Mouse (Mus musculus): ENCODE data around the gene Plppr3. TPM values are rescaled to one million over a fixed set of nuclear protein-coding genes. Genes with fewer than 3 reads are reported as not detected.
A peak's percentile ranks its signal among the peaks of the same experiment; 100 is the strongest.

Gene Plppr3
- total RNA-seq, 2 experiments from 2014 or later = 68.3 to 71.2 TPM

GRCm38 (mm10) chr10:79856704-79857451, 17.6 kb downstream of the Plppr3 start:
- no peak for DNase-seq (ENCODE audit: low spot score in 2 of 2)
- intact Hi-C loops (cut with DNase I) = no loop called here

- DNase-seq (ENCODE audit: low spot score in 2 of 2) = no peak
- intact Hi-C loops (cut with DNase I) = no loop called here
Measured at GRCm38 (mm10) chr10:79856280-79856679, 18.2 kb downstream of the Plppr3 start.

GRCm38 (mm10) chr10:79855558-79856184, 18.8 kb downstream of the Plppr3 start:
- intact Hi-C loops (cut with DNase I) = no loop called here

GRCm38 (mm10) chr10:79854801-79855541, 19.5 kb downstream of the Plppr3 start:
- DNase-seq (ENCODE audit: low spot score in 2 of 2) = peak in 1 of 2 experiments; percentile 60
- intact Hi-C loops (cut with DNase I) = no loop called here

More at GRCm38 (mm10) chr10:79855558-79856184, 18.8 kb downstream of the Plppr3 start:
- DNase-seq (ENCODE audit: low spot score in 2 of 2) = no peak

GRCm38 (mm10) chr10:79853860-79854795, 20.3 kb downstream of the Plppr3 start, which contains the start of gene Ptbp1:
Gene Ptbp1, plus strand, starts transcription at chr10:79854427.
- intact Hi-C loops (cut with DNase I) = no loop called here
- peak; percentile 99 to 100 for DNase-seq (ENCODE audit: low spot score in 2 of 2)

DNA sequence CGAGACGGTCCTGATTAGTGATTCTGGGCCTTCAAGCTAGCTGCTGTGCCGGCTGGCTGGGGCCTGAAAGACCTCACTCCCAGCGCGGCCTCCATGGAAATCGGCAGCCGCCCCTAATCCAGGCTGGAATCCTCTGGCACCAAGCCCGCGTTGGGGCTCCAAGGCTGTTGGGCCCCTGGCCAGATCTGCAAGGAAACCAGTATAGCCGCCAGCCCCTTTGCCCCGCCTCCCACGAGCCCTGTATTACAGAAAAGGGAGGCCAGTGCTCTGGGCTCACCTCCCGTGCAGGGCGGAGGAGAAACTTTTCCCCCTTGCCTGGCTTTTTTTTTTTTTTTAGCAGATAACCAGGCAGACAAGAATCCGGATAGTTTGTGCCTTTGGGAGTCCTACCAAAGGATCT, 21.0 kb downstream of the Plppr3 start:
- intact Hi-C loops (cut with DNase I) = no loop called here
- peak; percentile 83 to 90 for DNase-seq (ENCODE audit: low spot score in 2 of 2)

DNA sequence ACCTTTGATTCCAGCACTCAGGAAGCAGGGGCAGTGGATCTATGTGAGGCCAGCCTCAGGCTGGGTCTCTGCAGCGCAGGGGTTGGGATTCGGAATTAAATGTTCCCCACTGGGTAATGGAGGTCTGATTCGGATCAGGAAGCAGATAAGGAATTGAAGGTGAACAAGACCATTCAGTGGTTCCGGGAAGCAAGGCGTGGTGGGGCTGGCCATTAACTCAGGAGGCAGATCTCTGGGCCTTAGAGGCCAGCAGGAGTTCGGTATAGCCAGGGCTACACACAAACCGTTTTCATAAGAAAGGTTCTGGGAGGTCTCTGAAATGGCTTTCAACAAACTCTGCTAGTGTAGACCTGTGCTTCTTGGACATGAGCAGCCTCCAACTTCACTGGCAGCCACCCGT, 21.6 kb downstream of the Plppr3 start:
- DNase-seq (ENCODE audit: low spot score in 2 of 2) = no peak
- intact Hi-C loops (cut with DNase I) = no loop called here

GRCm38 (mm10) chr10:79852107-79852789, 22.2 kb downstream of the Plppr3 start:
- no peak for DNase-seq (ENCODE audit: low spot score in 2 of 2)

DNA sequence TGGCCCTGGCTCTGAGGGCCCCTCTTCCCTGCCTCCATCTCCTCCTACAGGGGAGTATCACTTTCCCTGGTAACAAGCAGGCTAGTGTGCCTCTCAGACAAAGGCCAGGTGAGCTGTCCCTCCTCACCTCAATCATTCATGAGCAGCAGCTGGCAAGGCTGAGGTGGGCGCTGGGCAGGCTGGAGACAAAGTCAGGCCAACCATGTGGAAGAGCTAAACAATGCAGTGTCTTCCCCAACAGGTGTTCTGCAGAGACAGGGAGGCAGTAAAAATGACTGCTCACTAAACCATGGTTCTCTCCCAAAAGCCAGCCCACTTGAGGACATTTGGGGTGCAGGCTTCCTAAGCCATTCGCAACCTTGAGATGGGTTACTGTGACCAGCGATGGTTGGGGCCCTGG, 22.8 kb downstream of the Plppr3 start:
- DNase-seq (ENCODE audit: low spot score in 2 of 2) = no peak
- intact Hi-C loops (cut with DNase I) = no loop called here

More at GRCm38 (mm10) chr10:79852107-79852789, 22.2 kb downstream of the Plppr3 start:
- intact Hi-C loops (cut with DNase I) = no loop called here

DNA sequence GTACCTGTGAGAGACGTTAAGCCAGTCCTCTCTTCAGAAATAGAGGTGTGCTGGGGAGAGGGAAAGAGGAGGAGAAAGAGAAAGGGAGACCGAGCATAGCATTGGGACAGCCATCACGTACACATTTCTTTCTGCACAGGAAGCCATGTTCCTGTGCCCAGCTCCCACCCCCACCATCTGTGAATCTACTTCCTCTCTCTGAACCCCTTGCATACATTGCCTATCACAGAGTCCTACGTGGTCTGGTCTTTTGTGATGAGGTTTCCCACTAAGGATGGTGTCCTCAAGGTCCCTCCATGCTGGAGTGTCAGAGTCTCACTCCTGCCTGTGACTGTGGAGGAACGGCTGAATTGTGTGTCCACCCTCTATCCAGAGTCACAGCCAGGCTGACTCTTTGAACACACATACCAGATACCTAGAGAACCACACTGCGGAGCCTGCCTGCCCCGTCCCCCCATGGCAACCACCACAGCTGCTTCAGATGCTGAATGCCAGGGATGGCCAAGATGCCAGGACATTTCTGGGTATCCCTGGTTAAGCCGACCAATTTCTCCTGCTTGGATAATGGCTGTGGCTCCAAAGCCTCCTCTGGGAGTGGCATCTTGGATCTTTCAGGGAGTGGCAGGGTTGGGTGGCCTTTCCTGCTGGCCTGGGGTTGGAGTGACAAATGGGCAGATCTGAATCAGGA, 24.3 kb downstream of the Plppr3 start:
- DNase-seq (ENCODE audit: low spot score in 2 of 2) = no peak

GRCm38 (mm10) chr10:79846553-79846952, 27.9 kb downstream of the Plppr3 start:
- intact Hi-C loops (cut with DNase I) = no loop called here
- no peak for DNase-seq (ENCODE audit: low spot score in 2 of 2)

More for the DNA sequence above, 24.3 kb downstream of the Plppr3 start:
- intact Hi-C loops (cut with DNase I) = no loop called here

GRCm38 (mm10) chr10:79843476-79843875, 31.0 kb downstream of the Plppr3 start:
- DNase-seq (ENCODE audit: low spot score in 2 of 2) = no peak
- intact Hi-C loops (cut with DNase I) = no loop called here

DNA sequence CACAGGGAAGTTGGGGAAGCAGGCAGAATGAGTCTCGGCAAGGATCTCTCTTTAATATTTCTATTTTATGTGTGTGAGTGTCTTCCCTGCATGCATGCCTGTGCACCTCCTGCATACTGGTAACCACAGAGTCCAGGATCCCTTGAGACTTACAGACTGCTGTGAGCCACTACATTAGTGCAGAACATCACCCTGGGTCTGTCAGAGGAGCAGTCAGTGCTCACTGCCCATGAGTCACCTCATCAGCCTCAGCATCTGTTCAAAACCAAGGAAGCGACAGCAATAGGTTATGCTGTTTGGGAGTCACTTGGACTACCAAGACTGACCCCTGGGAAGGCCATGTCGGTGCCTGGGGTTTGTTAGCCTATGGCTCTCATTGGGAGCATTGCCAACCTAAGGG, 32.1 kb downstream of the Plppr3 start:
- intact Hi-C loops (cut with DNase I) = no loop called here

DNA sequence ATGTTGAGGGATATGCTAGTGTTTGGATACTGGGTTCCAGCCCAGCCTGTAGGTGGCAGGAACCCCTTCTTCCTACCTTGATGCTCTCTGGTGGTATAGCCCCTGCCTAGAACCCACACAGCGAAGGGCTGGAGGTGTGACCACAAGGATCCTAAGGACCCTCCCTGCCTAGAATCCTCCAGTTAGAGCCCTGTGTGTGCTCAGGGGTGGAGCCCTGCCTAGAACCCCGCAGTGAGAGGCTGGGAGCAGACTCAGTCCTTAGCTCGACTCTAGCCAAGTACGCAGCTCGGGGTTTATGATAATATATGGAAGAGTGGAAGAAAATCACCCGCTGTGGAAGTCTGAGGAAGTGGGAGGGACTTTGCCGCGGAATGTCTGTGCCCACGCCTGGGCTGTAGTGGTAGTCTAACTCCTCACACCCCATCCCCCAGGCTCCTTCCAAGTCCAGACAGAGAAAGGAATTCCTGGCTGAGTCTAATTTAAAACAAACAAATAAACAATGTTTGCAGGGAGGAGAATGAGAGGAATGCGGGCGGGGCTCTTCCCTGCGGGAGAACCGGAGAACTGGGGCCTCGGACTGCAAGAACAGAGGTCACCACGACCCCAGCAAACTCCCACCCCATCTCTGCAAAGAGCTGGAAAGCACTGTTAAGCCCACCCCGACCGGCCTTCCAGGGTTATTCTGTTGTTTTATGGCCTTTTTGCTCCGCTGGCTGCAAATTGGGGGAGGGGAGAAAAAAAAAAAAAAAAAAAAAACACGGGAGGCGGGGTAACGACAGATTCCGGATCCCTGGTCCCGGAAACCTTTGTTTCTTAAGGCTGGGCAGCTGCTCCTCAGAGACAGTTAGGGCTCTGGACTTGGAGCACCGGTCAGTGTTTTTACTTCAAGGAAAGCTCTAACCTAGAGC, 33.5 kb downstream of the Plppr3 start:
- intact Hi-C loops (cut with DNase I) = no loop called here
- DNase-seq (ENCODE audit: low spot score in 2 of 2) = peak; percentile 73 to 88

More for the DNA sequence above, 32.1 kb downstream of the Plppr3 start:
- no peak for DNase-seq (ENCODE audit: low spot score in 2 of 2)

DNA sequence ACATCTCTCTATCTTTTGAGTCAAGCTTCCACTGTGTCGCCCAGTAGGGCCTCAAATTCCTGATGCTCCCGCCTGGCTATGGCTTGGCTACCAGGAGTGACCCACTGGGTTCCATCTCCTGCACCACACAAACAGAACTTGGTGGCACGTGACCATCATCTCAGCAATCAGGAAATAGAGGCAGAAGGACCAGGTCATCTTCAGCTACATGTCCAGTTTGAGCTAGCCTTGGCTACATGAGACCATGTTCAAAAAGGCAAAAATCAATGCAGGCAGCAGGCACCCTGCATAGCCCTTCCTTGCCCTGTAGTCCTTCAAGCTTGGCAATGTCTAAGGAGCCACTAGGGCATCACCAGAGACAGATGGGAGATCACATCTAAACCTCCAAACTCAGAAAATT, 34.3 kb downstream of the Plppr3 start:
- intact Hi-C loops (cut with DNase I) = no loop called here
- no peak for DNase-seq (ENCODE audit: low spot score in 2 of 2)

- DNase-seq (ENCODE audit: low spot score in 2 of 2) = no peak
- intact Hi-C loops (cut with DNase I) = no loop called here
Measured at GRCm38 (mm10) chr10:79838151-79838550, 36.3 kb downstream of the Plppr3 start.

DNA sequence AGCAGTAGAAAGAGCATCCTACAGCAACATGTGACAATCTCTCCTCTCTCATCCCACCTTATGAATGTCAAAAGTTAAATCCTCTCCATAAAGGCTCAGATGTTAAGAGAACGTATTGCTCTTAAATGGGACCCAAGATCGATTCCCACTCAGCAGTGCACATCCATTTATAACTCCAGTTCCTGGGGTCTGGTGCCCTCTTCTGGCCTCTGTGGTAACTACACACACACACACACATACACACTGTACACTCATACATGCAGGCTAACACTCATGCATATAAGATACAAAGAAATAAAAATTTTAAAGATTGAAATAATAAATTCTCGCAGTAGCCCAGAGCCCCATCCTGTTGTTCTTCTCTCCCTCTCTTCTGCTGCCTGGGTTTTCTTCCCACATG, 37.5 kb downstream of the Plppr3 start:
- intact Hi-C loops (cut with DNase I) = no loop called here
- no peak for DNase-seq (ENCODE audit: low spot score in 2 of 2)
